Mouse (Mus musculus) forebrain, embryonic 11.5 days (tissue): ENCODE measurements at regions not wholly inside any gene's neighbourhood (a gene's known extent, or its start where the extent isn't known, plus 50 kb on each side); places are given as distances from the start of the nearest gene placed in this dataset.

Source experiments
- ATAC-seq: fragments of 200-750 bp; cut with Nextera tagmentation; replicated peaks from 2 replicates; pipeline ENCODE4 v1.8.0; 2017; ENCODE audit warnings: moderate TSS enrichment; ENCODE audit not compliant: low FRiP score
- DNase-seq: peaks from one replicate; pipeline ENCODE4 v3.0.0-alpha.2; 2017; ENCODE audit warnings: low spot score
- H3K27ac ChIP-seq: fragments of 300-500 bp; sonication (generic); 2 replicates; pipeline ENCODE4 v1.5.1; 2014; ENCODE audit warnings: low read depth, low read length
- H3K27me3 ChIP-seq: fragments of 300-500 bp; sonication (generic); 2 replicates; pipeline ENCODE4 v1.6.1; 2014; ENCODE audit warnings: mild to moderate bottlenecking, low read length, mixed read lengths; ENCODE audit not compliant: control insufficient read depth, insufficient read depth
- H3K36me3 ChIP-seq: fragments of 300-500 bp; sonication (generic); 2 replicates; pipeline ENCODE4 v1.6.1; 2014; ENCODE audit warnings: mild to moderate bottlenecking, low read length, moderate library complexity, mixed read lengths; ENCODE audit not compliant: control insufficient read depth, insufficient read depth
- H3K4me1 ChIP-seq: fragments of 300-500 bp; sonication (generic); replicated peaks from 2 replicates; pipeline ENCODE4 v1.6.1; 2014; ENCODE audit warnings: low read length, mixed read lengths; ENCODE audit not compliant: control insufficient read depth, insufficient read depth
- H3K4me2 ChIP-seq: fragments of 300-500 bp; sonication (generic); 2 replicates; pipeline ENCODE4 v1.6.1; 2014; ENCODE audit warnings: low read depth, mild to moderate bottlenecking, low read length, moderate library complexity, mixed read lengths; ENCODE audit not compliant: severe bottlenecking
- H3K4me3 ChIP-seq: fragments of 300-500 bp; sonication (generic); 2 replicates; pipeline ENCODE4 v1.5.1; 2014; ENCODE audit warnings: low read depth, low read length
- H3K9ac ChIP-seq: fragments of 300-500 bp; sonication (generic); 2 replicates; pipeline ENCODE4 v1.6.1; 2014; ENCODE audit warnings: low read length
- H3K9me3 ChIP-seq: fragments of 300-500 bp; sonication (generic); 2 replicates; pipeline ENCODE4 v1.6.1; 2016; ENCODE audit warnings: low read length, mixed read lengths; ENCODE audit not compliant: control insufficient read depth
- WGBS: fragments of 180-500 bp; shearing (Covaris S2); extraction: QIAGEN DNeasy Blood & Tissue Kit; methylation state at CpG from one replicate; pipeline ENCODE4 v1.1.7; 2014; 5-methylcytosine and 5-hydroxymethylcytosine counted together

DNA sequence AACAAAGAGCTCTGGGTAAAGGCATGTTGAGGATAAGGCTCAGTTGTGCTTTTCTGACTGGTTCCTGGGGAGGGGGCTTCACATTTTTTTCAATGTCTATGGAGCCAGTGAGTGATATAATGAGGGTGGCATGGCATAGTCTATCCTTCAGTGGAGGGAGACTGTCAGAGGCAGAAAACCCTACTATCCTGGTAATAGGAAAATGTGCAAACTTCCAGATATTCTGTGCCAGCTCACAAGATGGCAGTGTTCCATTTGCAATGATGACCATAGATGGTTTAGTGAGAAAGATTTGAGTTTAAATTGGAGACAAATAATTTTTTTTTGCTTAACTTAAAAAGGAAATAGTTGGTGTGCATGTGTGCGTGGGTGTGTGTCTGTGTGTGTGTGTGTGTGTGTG lies 352.8 kb downstream of the Dad1 start:
- Histone ChIP-seq H3K9ac (no peak overlapping the region), H3K4me3 (no peak overlapping the region), H3K4me2 (no peak overlapping the region), H3K27ac (no peak overlapping the region), H3K36me3 (no peaks in the 10 kb centered on the region), H3K27me3 (no peaks in the 10 kb centered on the region), H3K4me1 (no peaks in the 10 kb centered on the region), H3K9me3 (no peaks in the 10 kb centered on the region)
- 100% methylated on average over 1 of the region's 1 CpGs for WGBS
- no peak for DNase-seq
- no peak for ATAC-seq

- H3K36me3 ChIP-seq = no peaks in the 10 kb centered on the region
- 13% methylated on average over 3 of the region's 3 CpGs for WGBS
- no peak overlapping the region for H3K27ac ChIP-seq
- H3K4me1 ChIP-seq = no peaks in the 10 kb centered on the region
- no peaks in the 10 kb centered on the region for H3K27me3 ChIP-seq
- DNase-seq = no peak
- no peak overlapping the region for H3K4me3 ChIP-seq
- no peak for ATAC-seq
- no peak overlapping the region for H3K4me2 ChIP-seq
- no peak overlapping the region for H3K9ac ChIP-seq
- no peaks in the 10 kb centered on the region for H3K9me3 ChIP-seq
Observed at GRCm38 (mm10) chr14:53881304-53881703, 372.6 kb downstream of the Dad1 start.

- Histone ChIP-seq H3K9ac (no peak overlapping the region), H3K9me3 (no peaks in the 10 kb centered on the region), H3K4me3 (no peak overlapping the region), H3K27ac (no peak overlapping the region), H3K27me3 (no peaks in the 10 kb centered on the region), H3K4me2 (no peak overlapping the region), H3K36me3 (no peaks in the 10 kb centered on the region), H3K4me1 (no peaks in the 10 kb centered on the region)
- DNase-seq (no peak), ATAC-seq (no peak)
- WGBS = 64% methylated on average over 7 of the region's 7 CpGs
Observed at GRCm38 (mm10) chr14:53876581-53876980, 377.3 kb downstream of the Dad1 start.

GRCm38 (mm10) chr14:53875736-53876135 lies 378.2 kb downstream of the Dad1 start:
- H3K27ac ChIP-seq = no peak overlapping the region
- H3K4me3 ChIP-seq = no peak overlapping the region
- no peak for DNase-seq
- 66% methylated on average over 6 of the region's 6 CpGs for WGBS
- H3K27me3 ChIP-seq = no peaks in the 10 kb centered on the region
- no peak for ATAC-seq
- H3K4me1 ChIP-seq = no peaks in the 10 kb centered on the region
- H3K9me3 ChIP-seq = no peaks in the 10 kb centered on the region
- H3K36me3 ChIP-seq = no peaks in the 10 kb centered on the region
- H3K9ac ChIP-seq = no peak overlapping the region
- no peak overlapping the region for H3K4me2 ChIP-seq

- peak; percentile 59 for DNase-seq
- H3K4me2 ChIP-seq = no peak overlapping the region; the same call in 1 of the 2 replicates
Observed at GRCm38 (mm10) chr14:53847049-53847448, 406.9 kb downstream of the Dad1 start.

DNA sequence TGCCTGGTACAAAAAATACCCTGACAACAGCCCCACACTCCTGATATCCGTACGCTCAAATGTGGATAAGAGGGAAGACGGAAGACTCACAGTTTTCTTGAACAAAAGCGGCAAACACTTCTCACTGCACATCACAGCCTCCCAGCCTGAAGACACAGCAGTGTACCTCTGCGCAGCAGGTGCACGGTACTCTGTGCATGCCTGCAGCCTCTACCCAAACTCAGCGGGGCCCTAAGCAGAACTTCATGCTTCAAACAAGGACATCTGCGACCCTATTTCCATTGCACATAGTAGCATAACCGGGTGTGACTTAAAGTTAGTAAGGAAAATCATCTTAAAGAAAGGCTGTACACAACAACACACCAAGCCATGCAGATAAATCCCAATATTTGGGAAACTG lies 408.3 kb downstream of the Dad1 start:
- Histone ChIP-seq H3K4me1 (0 out of 2 replicates have a peak, but pooled peaks cover 3% of the 10 kb centered on the region), H3K27ac (no peak overlapping the region), H3K4me3 (no peak overlapping the region), H3K36me3 (no peaks in the 10 kb centered on the region), H3K9me3 (no peaks in the 10 kb centered on the region), H3K9ac (no peak overlapping the region), H3K4me2 (no peak overlapping the region), H3K27me3 (no peaks in the 10 kb centered on the region)
- WGBS = 95% methylated on average over 9 of the region's 9 CpGs
- ATAC-seq (no peak), DNase-seq (no peak)

More at GRCm38 (mm10) chr14:53847049-53847448, 406.9 kb downstream of the Dad1 start:
- peak; percentile 84 for ATAC-seq
- Histone ChIP-seq H3K36me3 (no peaks in the 10 kb centered on the region), H3K4me1 (0 out of 2 replicates have a peak, but pooled peaks cover 3% of the 10 kb centered on the region), H3K27me3 (no peaks in the 10 kb centered on the region), H3K9ac (no peak overlapping the region), H3K9me3 (no peaks in the 10 kb centered on the region), H3K27ac (no peak overlapping the region), H3K4me3 (no peak overlapping the region)
- 38% methylated on average over 7 of the region's 7 CpGs for WGBS

DNA sequence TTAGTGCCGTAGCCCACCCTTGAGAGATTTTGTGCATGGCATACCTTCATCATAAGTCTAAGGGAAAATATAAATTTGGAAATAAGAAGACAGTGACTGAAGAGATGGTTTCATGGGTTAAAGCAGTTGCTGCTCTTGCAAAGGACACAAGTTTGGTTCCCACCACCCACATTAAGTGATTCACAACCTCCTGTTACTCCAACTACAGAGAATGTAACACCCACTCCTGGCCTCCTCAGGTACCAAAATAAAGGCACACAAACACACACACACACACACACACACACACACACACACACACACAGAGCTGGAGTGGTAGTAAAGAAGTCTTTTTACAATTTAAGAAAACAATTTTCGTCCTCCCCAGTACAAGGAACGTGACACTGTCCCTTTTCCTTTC lies 421.4 kb downstream of the Dad1 start:
- no peak overlapping the region for H3K27ac ChIP-seq
- no peak for ATAC-seq
- H3K4me3 ChIP-seq = no peak overlapping the region
- no peak overlapping the region for H3K9ac ChIP-seq
- DNase-seq = no peak
- no peak overlapping the region for H3K4me2 ChIP-seq
- 89% methylated on average over 3 of the region's 3 CpGs for WGBS
- H3K36me3 ChIP-seq = no peaks in the 10 kb centered on the region
- H3K4me1 ChIP-seq = no peaks in the 10 kb centered on the region
- no peaks in the 10 kb centered on the region for H3K9me3 ChIP-seq
- H3K27me3 ChIP-seq = no peaks in the 10 kb centered on the region

DNA sequence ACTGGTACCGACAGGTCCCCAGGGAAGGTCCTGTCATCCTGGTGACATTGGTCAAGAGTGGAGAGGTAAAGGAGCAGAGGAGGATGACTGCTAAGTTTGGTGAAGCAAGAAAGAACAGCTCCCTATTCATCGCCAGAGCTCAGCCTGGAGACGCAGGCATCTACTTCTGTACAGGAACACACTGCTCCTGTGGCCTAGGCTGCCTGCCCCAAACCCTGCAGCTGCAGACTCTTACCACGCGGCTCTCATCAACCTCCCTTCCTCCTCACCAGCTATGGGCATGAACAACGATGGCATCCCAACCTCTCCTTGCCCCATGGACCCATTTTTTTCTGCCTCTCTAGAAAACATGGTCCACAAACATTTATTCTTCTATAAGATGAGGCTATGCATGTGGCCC lies 422.3 kb downstream of the Dad1 start:
- Histone ChIP-seq H3K36me3 (no peaks in the 10 kb centered on the region), H3K4me1 (no peaks in the 10 kb centered on the region), H3K27me3 (no peaks in the 10 kb centered on the region), H3K9me3 (no peaks in the 10 kb centered on the region), H3K4me3 (no peak overlapping the region), H3K4me2 (no peak overlapping the region), H3K27ac (no peak overlapping the region), H3K9ac (no peak overlapping the region)
- ATAC-seq = no peak
- DNase-seq = no peak
- WGBS = 89% methylated on average over 6 of the region's 6 CpGs

DNA sequence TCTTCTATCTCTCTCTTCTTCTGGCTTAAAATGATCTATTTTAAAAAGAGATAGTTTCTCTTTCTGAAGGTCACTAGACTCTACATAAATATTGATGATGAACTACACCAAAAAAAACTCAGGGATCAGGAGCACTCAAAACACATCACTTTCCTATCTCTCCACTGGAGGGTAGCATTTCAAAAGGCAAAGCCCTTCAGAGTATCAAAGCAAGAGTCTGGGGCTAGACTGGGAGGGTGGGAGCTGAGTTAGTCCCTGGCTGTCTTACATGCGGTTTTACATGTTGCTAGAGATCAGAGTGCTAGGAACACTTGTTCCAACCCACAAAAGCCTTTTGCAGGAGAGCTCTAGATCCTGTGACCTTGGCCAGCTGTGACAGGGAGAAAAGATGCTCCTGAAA lies 423.2 kb downstream of the Dad1 start:
- Histone ChIP-seq H3K27me3 (no peaks in the 10 kb centered on the region), H3K9ac (no peak overlapping the region), H3K4me1 (no peaks in the 10 kb centered on the region), H3K9me3 (no peaks in the 10 kb centered on the region), H3K4me3 (no peak overlapping the region), H3K27ac (no peak overlapping the region), H3K36me3 (no peaks in the 10 kb centered on the region), H3K4me2 (no peak overlapping the region)
- 46% methylated on average over 1 of the region's 1 CpGs for WGBS
- ATAC-seq = no peak
- no peak for DNase-seq
